Mouse (Mus musculus) splenic B cell, adult 2 months (primary cell): Measurements from ENCODE around the gene Rpl21.

Experiments
- DNase-seq: peaks from one replicate; pipeline ENCODE4 v3.0.0-alpha.2; 2011; ENCODE audit warnings: low read depth, low spot score
- H3K27me3 ChIP-seq: 2 replicates; pipeline ENCODE4 v1.6.1; 2012; ENCODE audit warnings: mild to moderate bottlenecking, low read length, moderate library complexity, mixed read lengths; ENCODE audit not compliant: control insufficient read depth, poor library complexity, insufficient read depth, severe bottlenecking
- H3K36me3 ChIP-seq: 2 replicates; pipeline ENCODE4 v1.6.1; 2012; ENCODE audit warnings: mild to moderate bottlenecking, low read length, moderate library complexity, mixed read lengths; ENCODE audit not compliant: control insufficient read depth, poor library complexity, insufficient read depth, severe bottlenecking

Rpl21 gene

GRCm38 (mm10) chr5:146813421-146813820, 19.3 kb upstream of the Rpl21 start:
- H3K27me3 ChIP-seq, result no peaks in the 10 kb centered on the region
- no peak for DNase-seq
- H3K36me3 ChIP-seq, result no peaks in the 10 kb centered on the region

DNA sequence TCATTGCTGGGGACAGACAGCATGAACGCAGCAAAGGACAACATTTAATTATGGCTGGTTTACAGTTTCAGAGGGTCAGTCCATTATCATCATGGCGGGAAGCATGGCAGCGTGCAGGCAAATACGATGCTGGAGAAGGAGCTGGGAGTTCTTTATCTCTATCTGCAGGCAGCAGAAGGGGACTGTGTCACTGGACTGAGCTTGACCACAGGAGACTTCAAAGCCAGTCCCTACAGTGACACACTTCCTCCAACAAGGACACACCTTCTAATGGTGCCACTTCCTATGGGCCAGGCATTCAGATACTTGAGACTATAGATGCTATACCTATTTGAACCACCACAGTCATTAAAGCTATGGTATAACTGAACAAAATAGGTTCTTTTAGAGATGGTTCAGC, 17.3 kb upstream of the Rpl21 start:
- H3K36me3 ChIP-seq, result no peaks in the 10 kb centered on the region
- DNase-seq, result no peak
- no peaks in the 10 kb centered on the region for H3K27me3 ChIP-seq

- no peak for DNase-seq
- Histone ChIP-seq H3K36me3 (no peaks in the 10 kb centered on the region; the same call in 1 of the 2 replicates), H3K27me3 (no peaks in the 10 kb centered on the region)
These were observed 15.1 kb upstream of the Rpl21 start for GRCm38 (mm10) chr5:146817583-146817982.

DNA sequence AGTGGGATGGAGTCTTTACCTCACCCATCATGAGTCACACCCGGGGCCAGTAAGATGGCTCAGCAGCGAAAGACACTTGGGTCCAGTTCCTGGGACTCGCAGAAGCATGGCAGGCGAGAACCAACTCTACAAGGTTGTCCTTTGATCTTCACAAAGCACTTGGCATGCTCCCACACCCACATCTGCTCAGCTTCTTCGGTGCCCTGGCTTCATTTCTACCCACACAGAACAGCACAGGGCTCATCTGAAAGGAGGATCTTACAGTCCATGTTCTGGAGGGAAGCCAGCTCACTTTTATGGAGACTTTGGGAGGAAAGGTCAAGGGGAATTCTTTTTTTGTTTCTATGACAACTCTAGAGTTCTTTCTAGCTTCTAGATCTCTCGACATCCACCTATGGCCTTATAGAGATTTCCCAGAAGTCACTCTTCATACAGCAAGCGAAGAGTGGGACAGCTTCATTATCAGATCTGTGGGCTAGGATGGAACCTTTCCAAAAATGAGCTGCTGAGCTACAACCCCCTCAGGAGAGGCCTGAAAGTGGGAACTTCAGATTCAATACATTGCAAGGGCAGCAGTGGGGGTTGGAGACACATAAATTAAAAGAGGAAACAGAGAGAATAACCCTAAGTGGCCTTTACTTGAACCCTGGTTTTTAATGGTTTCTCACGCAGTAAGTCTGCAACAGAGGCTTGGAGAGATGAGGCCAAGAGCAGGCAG, 13.6 kb upstream of the Rpl21 start:
- no peaks in the 10 kb centered on the region for H3K27me3 ChIP-seq
- H3K36me3 ChIP-seq, result no peaks in the 10 kb centered on the region; the same call in 1 of the 2 replicates
- DNase-seq, result no peak

DNA sequence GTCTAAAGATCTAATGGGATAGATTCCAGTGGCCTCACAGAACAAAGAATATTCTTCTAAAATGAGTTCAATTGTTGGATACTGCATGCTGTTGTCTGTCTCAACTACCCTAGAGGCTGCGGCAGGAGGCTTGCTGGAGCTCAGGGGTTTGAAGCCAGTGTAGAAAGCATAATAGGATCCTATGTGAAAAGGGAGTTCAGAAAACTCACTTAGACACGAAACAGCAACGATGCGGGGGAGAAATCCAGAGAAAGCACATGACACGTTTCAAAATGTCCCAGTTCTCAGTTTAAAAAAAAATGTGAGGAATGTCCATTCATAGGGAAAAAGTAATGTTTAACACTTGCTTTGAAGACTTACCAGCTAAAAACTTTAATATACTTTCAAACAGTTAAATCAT, 9.7 kb upstream of the Rpl21 start:
- DNase-seq, result no peak
- no peaks in the 10 kb centered on the region; the same call in 1 of the 2 replicates for H3K36me3 ChIP-seq

GRCm38 (mm10) chr5:146829528-146829927, 3.2 kb upstream of the Rpl21 start:
- Histone ChIP-seq H3K27me3 (no peaks in the 10 kb centered on the region), H3K36me3 (no peaks in the 10 kb centered on the region; the same call in 1 of the 2 replicates)
- peak; percentile 78 for DNase-seq

More for the DNA sequence above, 9.7 kb upstream of the Rpl21 start:
- no peaks in the 10 kb centered on the region for H3K27me3 ChIP-seq

DNA sequence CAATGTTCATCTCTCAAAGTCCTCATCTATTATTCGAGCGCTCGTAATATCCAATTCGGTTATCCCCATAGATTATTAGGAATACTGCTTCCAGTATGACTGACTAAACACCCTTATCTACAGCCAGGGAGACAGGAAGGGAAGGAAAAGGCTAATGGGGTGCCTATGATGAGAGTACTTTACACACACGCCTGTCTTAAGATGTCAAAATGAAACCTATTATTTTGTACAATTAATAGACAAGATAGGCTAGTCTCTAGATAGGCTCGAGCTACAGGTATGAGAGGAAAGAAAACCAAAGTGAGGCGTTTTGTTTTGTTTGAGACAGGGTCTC, 288 bp upstream of the Rpl21 start:
- no peak for DNase-seq
- Histone ChIP-seq H3K27me3 (no peaks in the 10 kb centered on the region), H3K36me3 (peaks cover 9% of the 10 kb centered on the region)

DNA sequence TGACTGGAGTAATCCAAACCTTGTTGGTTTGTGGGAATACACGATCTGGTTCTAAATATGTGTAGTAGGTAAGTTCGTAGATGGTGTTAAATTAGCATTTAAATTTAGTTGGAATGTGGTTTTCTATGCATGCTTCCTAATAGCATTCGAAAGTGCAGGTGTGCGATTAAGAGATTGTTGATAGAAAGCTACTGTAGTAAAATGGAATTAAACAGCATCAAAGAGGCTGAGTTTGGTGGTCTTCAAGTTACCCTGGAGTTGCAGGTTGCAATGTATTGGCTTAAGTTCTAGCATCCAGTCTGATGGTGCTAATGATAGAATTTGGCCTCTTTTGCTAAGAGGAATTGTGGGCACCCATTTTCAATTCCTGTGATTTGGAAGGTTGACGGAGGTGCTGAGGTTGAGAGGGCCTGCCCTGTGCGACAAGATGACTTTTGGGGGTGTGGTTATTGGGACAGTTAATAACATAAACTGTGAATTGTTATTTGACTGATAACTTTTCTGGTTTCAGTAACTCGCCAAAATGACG, 1.0 kb downstream of the Rpl21 start:
- no peak for DNase-seq
- peaks cover 12% of the 10 kb centered on the region for H3K36me3 ChIP-seq
- H3K27me3 ChIP-seq, result no peaks in the 10 kb centered on the region

DNA sequence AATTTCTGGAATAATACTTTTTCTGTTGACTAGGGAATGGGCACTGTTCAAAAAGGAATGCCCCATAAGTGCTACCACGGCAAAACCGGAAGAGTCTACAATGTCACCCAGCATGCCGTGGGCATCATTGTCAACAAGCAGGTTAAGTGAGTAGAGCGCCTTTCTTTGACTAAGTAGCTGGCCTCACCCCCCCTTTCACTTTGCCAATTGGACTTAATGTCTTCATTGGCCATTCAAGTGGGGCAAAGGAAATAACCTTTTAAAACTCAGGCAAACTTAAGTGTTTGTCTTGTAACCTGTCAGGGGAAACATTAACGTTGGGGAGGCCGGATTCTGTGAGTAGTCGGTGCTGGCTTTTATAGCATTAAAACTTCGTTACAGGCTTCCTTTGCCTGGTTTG, 2.3 kb downstream of the Rpl21 start:
- peaks cover 12% of the 10 kb centered on the region for H3K36me3 ChIP-seq
- no peaks in the 10 kb centered on the region for H3K27me3 ChIP-seq
- DNase-seq, result no peak

- peaks cover 12% of the 10 kb centered on the region for H3K36me3 ChIP-seq
- DNase-seq, result no peak
- H3K27me3 ChIP-seq, result no peaks in the 10 kb centered on the region
These were observed 5.5 kb downstream of the Rpl21 start for GRCm38 (mm10) chr5:146837967-146838720.

- H3K27me3 ChIP-seq, result no peaks in the 10 kb centered on the region
- DNase-seq, result no peak
- H3K36me3 ChIP-seq, result peaks cover 12% of the 10 kb centered on the region
These were observed 6.4 kb downstream of the Rpl21 start for GRCm38 (mm10) chr5:146838836-146839648.

DNA sequence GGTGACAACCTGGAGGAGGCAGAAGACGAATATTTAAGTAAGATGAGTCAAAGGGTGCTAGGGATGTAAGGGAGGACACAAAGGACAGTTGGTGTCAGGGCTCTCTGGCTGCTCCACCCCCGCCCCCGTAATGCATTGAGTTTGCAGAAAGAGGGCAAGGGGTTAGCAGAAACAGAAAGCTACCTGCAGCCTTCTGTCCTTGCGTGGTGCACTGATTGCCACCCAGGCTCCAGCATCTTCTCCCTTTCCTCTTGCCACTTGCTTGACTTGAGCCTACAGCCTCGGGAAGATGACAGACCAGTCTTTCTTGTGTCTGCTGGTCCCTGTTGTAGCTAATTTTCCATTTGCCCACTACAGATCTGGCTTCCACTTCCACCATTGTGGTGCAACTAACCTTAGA, 7.1 kb downstream of the Rpl21 start:
- no peak for DNase-seq
- H3K36me3 ChIP-seq, result peaks cover 12% of the 10 kb centered on the region
- H3K27me3 ChIP-seq, result no peaks in the 10 kb centered on the region

DNA sequence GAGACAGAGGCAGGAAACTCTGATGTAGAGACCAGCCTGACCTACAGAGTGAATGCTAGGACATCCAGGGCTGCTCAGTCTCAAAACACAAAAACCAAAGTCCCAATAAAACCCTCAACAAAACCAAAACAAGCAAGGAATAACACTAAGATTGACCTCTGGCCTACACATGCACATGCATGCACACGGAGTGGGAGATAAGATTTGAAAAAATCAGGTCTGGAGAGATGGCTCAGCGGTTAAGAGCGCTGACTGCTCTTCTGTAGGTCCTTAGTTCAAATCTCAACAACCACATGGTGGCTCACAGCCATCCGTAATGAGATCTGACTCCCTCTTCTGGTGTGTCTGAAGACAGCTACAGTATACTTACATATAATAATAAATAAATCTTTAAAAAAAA, 7.7 kb downstream of the Rpl21 start:
- Histone ChIP-seq H3K27me3 (no peaks in the 10 kb centered on the region), H3K36me3 (peaks cover 6% of the 10 kb centered on the region; the same call in 1 of the 2 replicates)
- no peak for DNase-seq

DNA sequence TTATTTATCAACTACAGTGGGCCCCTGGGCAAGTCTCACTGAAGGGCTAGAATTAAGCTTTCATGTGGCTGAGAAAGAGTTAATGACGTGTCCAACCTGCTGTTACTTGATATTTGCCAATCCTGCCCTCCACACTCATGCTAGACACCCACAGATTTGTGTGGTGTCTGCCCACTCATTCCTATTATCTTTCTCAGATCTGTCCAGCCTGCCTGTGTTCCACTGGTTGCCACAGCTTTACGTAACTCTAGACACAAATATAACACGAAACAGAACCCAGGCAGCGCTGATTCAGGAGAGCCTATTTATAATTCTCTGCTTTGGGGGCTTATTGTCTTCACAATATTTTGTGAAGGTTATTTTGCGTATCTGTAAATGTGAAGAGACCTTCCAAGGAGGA, 8.6 kb downstream of the Rpl21 start:
- H3K36me3 ChIP-seq, result 0 out of 2 replicates have a peak, but pooled peaks cover 3% of the 10 kb centered on the region
- DNase-seq, result no peak

More for the DNA sequence above, 8.6 kb downstream of the Rpl21 start:
- H3K27me3 ChIP-seq, result no peaks in the 10 kb centered on the region
